Mouse (Mus musculus) midbrain, postnatal 0 days (tissue): ENCODE data around the gene Wwc2. TPM values are rescaled to one million over a fixed set of nuclear protein-coding genes. Genes with fewer than 3 reads are reported as not detected.

Experiments used
- ATAC-seq: fragments of 200-750 bp; cut with Nextera tagmentation; 2 replicates; pipeline ENCODE4 v1.8.0; 2017; ENCODE audit warnings: moderate number of reproducible peaks, mild to moderate bottlenecking, moderate TSS enrichment, moderate library complexity; ENCODE audit not compliant: low FRiP score
- DNase-seq: peaks from one replicate; pipeline ENCODE4 v3.0.0-alpha.2; 2015; ENCODE audit warnings: low spot score
- H3K27ac ChIP-seq: fragments of 300-500 bp; sonication (generic); 2 replicates; pipeline ENCODE4 v1.5.1; 2014; ENCODE audit warnings: low read depth, mild to moderate bottlenecking, low read length, mixed read lengths
- H3K27me3 ChIP-seq: fragments of 300-500 bp; sonication (generic); 2 replicates; pipeline ENCODE4 v1.6.1; 2014; ENCODE audit warnings: low read length, control low read depth, mixed read lengths; ENCODE audit not compliant: insufficient read depth
- H3K36me3 ChIP-seq: fragments of 300-500 bp; sonication (generic); 2 replicates; pipeline ENCODE4 v1.6.1; 2014; ENCODE audit warnings: low read length, control low read depth, mixed read lengths; ENCODE audit not compliant: insufficient read depth
- H3K4me1 ChIP-seq: fragments of 300-500 bp; sonication (generic); 2 replicates; pipeline ENCODE4 v1.6.1; 2014; ENCODE audit warnings: mild to moderate bottlenecking, control low read depth, antibody characterized with exemption, low read length, mixed read lengths; ENCODE audit not compliant: insufficient read depth
- H3K4me2 ChIP-seq: fragments of 300-500 bp; sonication (generic); 2 replicates; pipeline ENCODE4 v1.6.1; 2014; ENCODE audit warnings: low read depth, mild to moderate bottlenecking, low read length, mixed read lengths; ENCODE audit not compliant: poor library complexity, severe bottlenecking
- H3K4me3 ChIP-seq: fragments of 300-500 bp; sonication (generic); 2 replicates; pipeline ENCODE4 v1.5.1; 2014; ENCODE audit warnings: low read depth, mild to moderate bottlenecking, low read length, moderate library complexity
- H3K9ac ChIP-seq: fragments of 300-500 bp; sonication (generic); replicated peaks from 2 replicates; pipeline ENCODE4 v1.6.1; 2014; ENCODE audit warnings: mild to moderate bottlenecking, low read length, moderate library complexity, mixed read lengths; ENCODE audit not compliant: poor library complexity, severe bottlenecking
- H3K9me3 ChIP-seq: fragments of 300-500 bp; sonication (generic); 2 replicates; pipeline ENCODE4 v1.6.1; 2016; ENCODE audit warnings: low read length, control low read depth
- CTCF ChIP-seq: IDR thresholded peaks from 2 replicates; pipeline ENCODE4 v1.5.1; 2016; ENCODE audit warnings: antibody characterized with exemption, mild to moderate bottlenecking
- WGBS: fragments of 180-500 bp; shearing (Covaris S2); extraction: QIAGEN DNeasy Blood & Tissue Kit; methylation state at CpG from one replicate; pipeline ENCODE4 v1.1.7; 2014; 5-methylcytosine and 5-hydroxymethylcytosine counted together
- polyA plus RNA-seq: library from polyadenylated mRNA; unstranded; fragments of >200 nt; fragmentation: Nextera tagmentation; extraction: Ambion mirVana; gene quantifications from 2 replicates; pipeline ENCODE4 v1.2.1, GENCODE M21; 2015
- total RNA-seq: library from RNA; depleted of rRNA; stranded (reverse); fragments of >200 nt; gene quantifications from 2 replicates; pipeline ENCODE4 v1.2.3, GENCODE M21; 2014

Gene Wwc2
- total and polyA plus RNA-seq, 2 experiments from 2014 or later: 4.5 to 9.6 TPM

GRCm38 (mm10) chr8:48008936-48009335 lies 18.2 kb upstream of the Wwc2 start:
- no peak overlapping the region for H3K4me3 ChIP-seq
- H3K4me2 ChIP-seq: no peak overlapping the region
- H3K9ac ChIP-seq: no peak overlapping the region
- H3K4me1 ChIP-seq: no peaks in the 10 kb centered on the region
- ATAC-seq: no peak
- H3K27me3 ChIP-seq: no peaks in the 10 kb centered on the region
- no peak for DNase-seq
- no peak for TF ChIP-seq CTCF
- H3K36me3 ChIP-seq: no peaks in the 10 kb centered on the region
- no peak overlapping the region for H3K27ac ChIP-seq
- 84% methylated on average over 8 of the region's 8 CpGs for WGBS
- H3K9me3 ChIP-seq: no peaks in the 10 kb centered on the region

DNA sequence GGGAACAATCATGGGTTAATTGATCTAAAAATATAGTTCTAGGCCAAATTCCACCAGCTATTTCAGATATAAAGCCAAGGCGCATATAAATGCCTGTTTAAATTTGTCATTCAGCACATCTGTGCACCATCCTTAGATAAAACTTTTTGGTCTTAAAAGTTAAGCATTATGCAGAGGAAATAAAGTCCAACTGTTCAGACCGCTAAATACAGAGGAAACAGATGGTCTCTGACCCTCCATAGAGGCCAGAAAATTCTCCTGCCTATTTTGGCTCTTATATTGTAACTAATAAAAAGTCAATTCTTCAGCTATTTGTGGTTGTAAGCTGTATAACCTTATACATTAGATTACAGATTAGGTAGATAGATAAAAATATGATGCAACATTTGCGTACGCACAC lies 16.1 kb upstream of the Wwc2 start:
- no peak overlapping the region for H3K9ac ChIP-seq
- H3K36me3 ChIP-seq: no peaks in the 10 kb centered on the region
- H3K4me1 ChIP-seq: no peaks in the 10 kb centered on the region
- H3K4me2 ChIP-seq: no peak overlapping the region
- no peak overlapping the region for H3K4me3 ChIP-seq
- TF ChIP-seq CTCF: no peak
- no peaks in the 10 kb centered on the region for H3K27me3 ChIP-seq
- no peak for ATAC-seq
- WGBS: 97% methylated on average over 4 of the region's 4 CpGs
- H3K9me3 ChIP-seq: no peaks in the 10 kb centered on the region
- DNase-seq: no peak
- H3K27ac ChIP-seq: no peak overlapping the region

GRCm38 (mm10) chr8:48002551-48002950 lies 11.8 kb upstream of the Wwc2 start:
- Histone ChIP-seq H3K4me3 (no peak overlapping the region), H3K27ac (no peak overlapping the region), H3K27me3 (no peaks in the 10 kb centered on the region), H3K9ac (no peak overlapping the region), H3K36me3 (no peaks in the 10 kb centered on the region), H3K4me2 (no peak overlapping the region), H3K9me3 (no peaks in the 10 kb centered on the region), H3K4me1 (no peaks in the 10 kb centered on the region)
- 93% methylated on average over 8 of the region's 8 CpGs for WGBS
- no peak for TF ChIP-seq CTCF
- ATAC-seq: no peak
- DNase-seq: no peak

- Histone ChIP-seq H3K4me2 (no peak overlapping the region), H3K4me1 (no peaks in the 10 kb centered on the region), H3K36me3 (no peaks in the 10 kb centered on the region), H3K9ac (no peak overlapping the region), H3K27me3 (no peaks in the 10 kb centered on the region), H3K27ac (no peak overlapping the region), H3K4me3 (no peak overlapping the region), H3K9me3 (no peaks in the 10 kb centered on the region)
- WGBS: 94% methylated on average over 6 of the region's 6 CpGs
- DNase-seq: no peak
- no peak for ATAC-seq
- no peak for TF ChIP-seq CTCF
Measured at GRCm38 (mm10) chr8:48001395-48001794, 10.7 kb upstream of the Wwc2 start.

GRCm38 (mm10) chr8:47996712-47997111 lies 6.0 kb upstream of the Wwc2 start:
- Histone ChIP-seq H3K27me3 (no peaks in the 10 kb centered on the region), H3K36me3 (no peaks in the 10 kb centered on the region), H3K27ac (no peak overlapping the region), H3K4me1 (no peaks in the 10 kb centered on the region), H3K9me3 (no peaks in the 10 kb centered on the region), H3K4me3 (no peak overlapping the region), H3K9ac (no peak overlapping the region), H3K4me2 (no peak overlapping the region)
- no peak for TF ChIP-seq CTCF
- 40% methylated on average over 1 of the region's 1 CpGs for WGBS
- ATAC-seq (no peak), DNase-seq (no peak)

DNA sequence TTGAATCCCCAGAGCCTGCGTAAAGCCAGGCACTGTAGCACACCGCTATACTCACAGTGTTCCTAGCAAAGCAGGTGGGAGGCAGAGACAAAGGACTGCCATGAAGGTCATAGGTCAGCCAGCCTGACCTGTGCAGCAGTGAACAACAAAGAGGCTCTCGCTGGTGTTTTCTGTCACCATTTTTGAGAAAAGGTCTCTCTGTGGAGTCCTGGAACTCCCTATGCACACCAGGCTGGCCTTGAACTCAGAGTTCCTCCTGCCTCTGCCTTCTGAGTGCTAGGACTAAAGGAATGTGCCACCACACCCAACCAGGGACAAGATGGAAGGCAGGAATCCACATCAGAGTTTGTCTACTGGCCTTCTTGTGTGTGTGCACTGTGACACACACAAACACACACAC lies 5.4 kb upstream of the Wwc2 start:
- no peak for ATAC-seq
- 82% methylated on average over 3 of the region's 3 CpGs for WGBS
- 0 out of 2 replicates have a peak, but pooled peaks cover 2% of the 10 kb centered on the region for H3K4me1 ChIP-seq
- no peaks in the 10 kb centered on the region for H3K27me3 ChIP-seq
- no peak for TF ChIP-seq CTCF
- no peak overlapping the region for H3K27ac ChIP-seq
- H3K9me3 ChIP-seq: no peaks in the 10 kb centered on the region
- no peak for DNase-seq
- no peaks in the 10 kb centered on the region for H3K36me3 ChIP-seq
- no peak overlapping the region for H3K9ac ChIP-seq
- no peak overlapping the region for H3K4me3 ChIP-seq
- H3K4me2 ChIP-seq: no peak overlapping the region
